Mouse (Mus musculus) heart, embryonic 16.5 days (tissue): ENCODE measurements at regions not wholly inside any gene's neighbourhood (a gene's known extent, or its start where the extent isn't known, plus 50 kb on each side); places are given as distances from the start of the nearest gene placed in this dataset.

Source experiments
- ATAC-seq: fragments of 200-750 bp; cut with Nextera tagmentation; replicated peaks from 2 replicates; pipeline ENCODE4 v1.8.0; 2017; ENCODE audit warnings: moderate number of reproducible peaks; ENCODE audit not compliant: insufficient read depth, low FRiP score; ENCODE audit errors: extremely low read depth
- H3K27ac ChIP-seq: fragments of 300-500 bp; sonication (generic); 2 replicates; pipeline ENCODE4 v1.5.1; 2014; ENCODE audit warnings: mild to moderate bottlenecking, low read length, control low read depth, moderate library complexity
- H3K27me3 ChIP-seq: fragments of 300-500 bp; sonication (generic); 2 replicates; pipeline ENCODE4 v1.6.1; 2014; ENCODE audit warnings: low read length, mixed read lengths; ENCODE audit not compliant: control insufficient read depth, insufficient read depth
- H3K36me3 ChIP-seq: fragments of 300-500 bp; sonication (generic); 2 replicates; pipeline ENCODE4 v1.6.1; 2014; ENCODE audit not compliant: control insufficient read depth, insufficient read depth
- H3K4me1 ChIP-seq: fragments of 300-500 bp; sonication (generic); 2 replicates; pipeline ENCODE4 v1.6.1; 2014; ENCODE audit warnings: low read length, mixed read lengths; ENCODE audit not compliant: control insufficient read depth, insufficient read depth
- H3K4me2 ChIP-seq: fragments of 300-500 bp; sonication (generic); 2 replicates; pipeline ENCODE4 v1.6.1; 2014; ENCODE audit warnings: low read depth, mild to moderate bottlenecking, control low read depth, low read length
- H3K4me3 ChIP-seq: fragments of 300-500 bp; sonication (generic); 2 replicates; pipeline ENCODE4 v1.5.1; 2014; ENCODE audit warnings: mild to moderate bottlenecking, control low read depth, low read length
- H3K9ac ChIP-seq: fragments of 300-500 bp; sonication (generic); 2 replicates; pipeline ENCODE4 v1.6.1; 2014; ENCODE audit warnings: low read length, control low read depth
- H3K9me3 ChIP-seq: fragments of 300-500 bp; sonication (generic); replicated peaks from 2 replicates; pipeline ENCODE4 v1.6.1; 2016; ENCODE audit warnings: low read length; ENCODE audit not compliant: control insufficient read depth
- WGBS: fragments of 180-500 bp; shearing (Covaris S2); extraction: QIAGEN DNeasy Blood & Tissue Kit; methylation state at CpG from one replicate; pipeline ENCODE4 v1.1.7; 2014; 5-methylcytosine and 5-hydroxymethylcytosine counted together

DNA sequence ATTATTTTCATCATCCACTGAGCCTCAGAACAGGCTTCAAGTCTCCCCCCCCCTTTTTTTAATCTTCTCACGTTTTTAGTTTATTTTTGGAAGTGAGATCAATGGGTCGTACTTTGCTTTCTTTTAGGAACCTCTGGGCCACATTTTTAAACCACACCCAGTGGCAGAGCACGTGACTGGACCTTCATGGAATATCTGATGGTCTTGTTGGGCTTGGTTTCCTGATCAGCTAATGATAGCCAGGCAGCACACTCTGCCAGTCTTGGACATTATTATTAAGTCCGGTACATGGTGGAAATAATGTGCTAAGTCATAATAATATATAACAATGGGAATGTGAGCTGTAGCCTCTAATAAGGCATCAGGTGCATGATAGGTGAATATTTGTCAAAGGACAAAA is 138.0 kb upstream of the Klf4 start:
- H3K36me3 ChIP-seq, result no peaks in the 10 kb centered on the region
- no peak overlapping the region for H3K4me2 ChIP-seq
- ATAC-seq, result no peak
- WGBS, result 64% methylated on average over 4 of the region's 4 CpGs
- no peak overlapping the region for H3K27ac ChIP-seq
- no peak overlapping the region for H3K4me3 ChIP-seq
- H3K27me3 ChIP-seq, result no peaks in the 10 kb centered on the region; the same call in 1 of the 2 replicates
- H3K9me3 ChIP-seq, result no peaks in the 10 kb centered on the region
- H3K9ac ChIP-seq, result no peak overlapping the region
- H3K4me1 ChIP-seq, result no peaks in the 10 kb centered on the region

DNA sequence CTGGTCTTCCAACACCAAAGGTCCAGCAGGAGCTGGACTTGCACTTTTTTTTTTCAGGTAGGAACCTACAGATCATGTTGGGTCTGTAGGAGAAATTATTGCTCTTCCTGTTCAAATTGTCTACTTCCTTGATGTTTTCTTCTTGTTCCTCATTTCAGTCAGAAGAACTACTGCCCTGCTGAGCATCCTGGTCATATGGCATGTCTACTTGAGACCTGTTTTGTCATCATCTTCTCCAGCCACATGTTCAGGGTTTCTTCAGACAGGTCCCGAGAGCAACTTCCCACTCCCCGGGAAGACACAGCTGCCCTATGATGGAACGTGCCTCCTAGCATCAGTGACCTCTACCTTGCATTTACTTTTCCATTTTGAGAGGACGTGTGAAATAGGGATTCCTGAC is 132.6 kb upstream of the Klf4 start:
- Histone ChIP-seq H3K9me3 (no peaks in the 10 kb centered on the region), H3K4me3 (no peak overlapping the region), H3K9ac (no peak overlapping the region), H3K4me2 (no peak overlapping the region), H3K27me3 (no peaks in the 10 kb centered on the region), H3K4me1 (no peaks in the 10 kb centered on the region), H3K27ac (no peak overlapping the region), H3K36me3 (no peaks in the 10 kb centered on the region)
- no peak for ATAC-seq
- WGBS, result 80% methylated on average over 4 of the region's 4 CpGs

DNA sequence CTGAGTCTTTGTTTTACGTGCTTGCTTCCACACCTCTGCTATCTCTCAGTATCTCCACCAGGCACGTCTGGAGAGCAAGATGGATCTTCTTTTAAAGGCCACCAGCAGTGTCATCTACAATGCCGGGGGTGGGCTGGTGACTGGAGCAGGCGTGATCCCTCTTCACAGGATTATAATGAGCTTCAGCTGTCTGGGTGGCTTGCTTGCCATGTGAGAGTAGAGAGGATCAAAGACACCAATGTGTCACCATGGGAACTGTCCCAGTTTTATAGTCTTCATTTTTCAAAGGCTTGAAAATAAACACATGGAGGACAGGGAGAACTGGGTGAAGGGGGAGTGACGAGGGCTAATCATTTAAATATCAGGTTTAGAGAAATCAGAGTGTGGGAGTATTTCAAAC is 131.6 kb upstream of the Klf4 start:
- H3K4me3 ChIP-seq, result no peak overlapping the region
- no peaks in the 10 kb centered on the region for H3K27me3 ChIP-seq
- 45% methylated on average over 5 of the region's 5 CpGs for WGBS
- H3K4me2 ChIP-seq, result no peak overlapping the region
- H3K4me1 ChIP-seq, result no peaks in the 10 kb centered on the region
- ATAC-seq, result no peak
- no peak overlapping the region for H3K27ac ChIP-seq
- H3K36me3 ChIP-seq, result no peaks in the 10 kb centered on the region
- no peak overlapping the region for H3K9ac ChIP-seq
- H3K9me3 ChIP-seq, result no peaks in the 10 kb centered on the region

DNA sequence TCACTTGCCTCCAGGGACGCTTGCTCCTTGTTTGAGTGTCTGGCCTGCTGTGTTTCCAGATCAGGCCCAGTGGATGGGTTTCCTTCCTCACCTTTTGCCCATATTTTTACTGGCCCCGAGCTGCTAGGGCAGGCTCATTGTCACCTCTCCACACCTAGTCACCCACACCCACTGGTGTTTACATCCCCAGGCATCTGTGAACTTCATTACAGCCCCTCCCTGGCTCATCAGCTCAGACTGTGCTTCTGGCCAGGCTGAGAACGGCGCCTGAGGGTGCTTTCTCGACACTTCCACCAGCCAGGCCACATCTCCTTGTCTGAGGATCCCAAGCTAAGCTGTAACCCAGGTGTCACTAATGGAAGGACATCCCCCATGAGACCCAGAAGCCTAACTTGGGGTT is 129.8 kb upstream of the Klf4 start:
- Histone ChIP-seq H3K9me3 (no peaks in the 10 kb centered on the region), H3K27ac (no peak overlapping the region), H3K27me3 (no peaks in the 10 kb centered on the region), H3K9ac (no peak overlapping the region), H3K36me3 (no peaks in the 10 kb centered on the region), H3K4me2 (no peak overlapping the region), H3K4me3 (no peak overlapping the region), H3K4me1 (no peaks in the 10 kb centered on the region)
- 63% methylated on average over 5 of the region's 5 CpGs for WGBS
- ATAC-seq, result no peak

DNA sequence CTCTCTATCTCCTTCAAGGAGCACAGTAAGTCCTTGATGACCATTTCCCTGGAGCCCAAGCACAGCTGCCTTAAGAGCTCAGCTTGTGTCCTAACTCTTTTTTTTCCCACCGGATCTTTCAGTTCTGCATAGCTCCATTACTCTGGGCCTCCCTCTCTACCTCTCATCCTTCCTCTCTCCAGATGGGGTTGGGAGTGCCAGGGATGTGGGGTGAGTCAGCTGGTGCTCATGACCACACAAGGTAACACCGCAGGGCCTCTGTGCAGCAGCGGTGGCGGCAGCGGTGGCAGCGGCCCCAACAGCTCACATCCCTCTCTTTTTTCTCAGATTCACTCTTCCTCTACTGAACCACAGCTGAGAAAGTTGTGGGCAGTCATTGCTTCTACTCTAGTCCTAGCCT is 126.6 kb upstream of the Klf4 start:
- Histone ChIP-seq H3K27me3 (0 out of 2 replicates have a peak, but pooled peaks cover 2% of the 10 kb centered on the region), H3K4me1 (no peaks in the 10 kb centered on the region), H3K27ac (no peak overlapping the region), H3K36me3 (no peaks in the 10 kb centered on the region), H3K9me3 (no peaks in the 10 kb centered on the region), H3K9ac (no peak overlapping the region), H3K4me3 (no peak overlapping the region), H3K4me2 (no peak overlapping the region)
- 85% methylated on average over 6 of the region's 6 CpGs for WGBS
- no peak for ATAC-seq

DNA sequence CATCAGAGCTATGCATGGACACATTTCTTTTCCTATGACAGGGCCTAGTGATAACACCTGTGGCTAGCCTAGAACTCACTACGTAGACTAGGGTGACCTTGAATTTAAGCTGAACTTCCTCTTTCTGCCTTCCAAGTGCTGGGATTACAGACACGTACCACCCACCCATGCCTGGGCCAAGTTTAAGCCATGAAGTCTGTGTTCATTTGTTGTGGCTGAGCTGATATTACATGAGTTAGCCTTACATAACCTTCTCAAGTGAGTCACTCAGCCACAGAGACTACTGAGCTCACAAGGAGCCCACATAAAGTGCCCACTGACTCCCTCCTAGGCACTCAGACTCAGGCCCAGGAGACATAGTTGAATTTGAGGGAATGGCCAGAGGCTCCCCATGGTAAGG is 123.1 kb upstream of the Klf4 start:
- ATAC-seq, result no peak
- Histone ChIP-seq H3K4me1 (peaks cover 9% of the 10 kb centered on the region), H3K4me2 (no peak overlapping the region), H3K4me3 (no peak overlapping the region), H3K36me3 (no peaks in the 10 kb centered on the region), H3K27ac (no peak overlapping the region), H3K27me3 (0 out of 2 replicates have a peak, but pooled peaks cover 5% of the 10 kb centered on the region), H3K9me3 (no peaks in the 10 kb centered on the region), H3K9ac (no peak overlapping the region)
- WGBS, result 70% methylated on average over 2 of the region's 2 CpGs

DNA sequence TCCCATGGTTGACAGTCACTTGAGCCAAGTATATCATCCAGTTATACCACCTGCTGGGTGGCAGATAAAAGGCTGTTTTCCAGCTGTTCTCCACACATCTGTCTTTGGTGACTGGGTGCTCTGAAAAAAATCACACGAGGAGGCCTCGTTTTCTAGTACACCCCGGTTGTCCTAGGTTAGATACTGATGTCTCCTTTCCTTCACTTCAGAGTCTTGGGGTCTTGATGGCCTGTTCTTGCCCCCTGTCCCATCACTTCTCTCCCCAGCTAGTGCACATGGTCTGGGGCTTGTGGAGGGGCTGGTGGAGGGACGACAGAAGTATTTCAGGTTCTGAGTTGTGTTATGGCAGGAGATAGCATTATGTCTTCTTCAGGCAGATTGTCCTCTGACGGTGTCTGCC is 120.4 kb upstream of the Klf4 start:
- Histone ChIP-seq H3K4me1 (peaks cover 13% of the 10 kb centered on the region), H3K4me2 (no peak overlapping the region), H3K9ac (no peak overlapping the region), H3K27ac (peak overlapping the region; percentile 98), H3K36me3 (no peaks in the 10 kb centered on the region), H3K4me3 (no peak overlapping the region), H3K9me3 (no peaks in the 10 kb centered on the region), H3K27me3 (0 out of 2 replicates have a peak, but pooled peaks cover 5% of the 10 kb centered on the region)
- 75% methylated on average over 5 of the region's 5 CpGs for WGBS
- no peak for ATAC-seq

DNA sequence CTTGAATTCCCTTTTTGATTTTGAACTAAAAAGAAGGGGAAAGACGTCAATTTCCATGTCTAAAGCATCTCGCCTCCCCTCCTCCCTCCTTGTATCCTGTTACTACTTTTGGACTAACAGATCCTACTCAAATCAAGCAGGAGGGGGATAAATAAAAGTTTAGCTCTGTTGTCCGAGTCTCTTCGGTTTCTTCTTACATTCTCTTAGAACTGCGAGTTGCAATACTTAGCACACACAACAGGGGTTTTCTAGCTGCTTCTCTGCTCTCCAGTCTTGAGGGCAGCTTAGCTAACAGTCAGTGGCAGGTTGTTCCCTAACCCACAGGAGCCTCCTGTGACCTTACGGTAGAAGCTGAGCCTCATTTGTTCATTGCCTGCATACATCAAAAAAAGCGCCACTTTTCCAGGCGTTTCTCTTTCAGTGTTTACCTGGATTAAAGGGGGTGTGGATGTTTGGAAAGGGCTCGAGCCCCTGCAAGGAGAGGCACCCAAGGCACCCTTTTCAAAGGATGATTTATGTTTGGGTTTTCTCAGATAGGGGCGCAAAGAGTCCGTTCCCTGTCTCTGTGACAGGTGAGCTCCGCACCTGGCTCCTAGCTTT is 119.6 kb upstream of the Klf4 start:
- H3K27me3 ChIP-seq, result 0 out of 2 replicates have a peak, but pooled peaks cover 5% of the 10 kb centered on the region
- H3K36me3 ChIP-seq, result no peaks in the 10 kb centered on the region
- peak overlapping the region; percentile 75 for H3K4me3 ChIP-seq
- H3K4me2 ChIP-seq, result peak overlapping the region; percentile 60
- H3K27ac ChIP-seq, result peak overlapping the region; percentile 98
- 17% methylated on average over 12 of the region's 12 CpGs for WGBS
- H3K4me1 ChIP-seq, result peaks cover 13% of the 10 kb centered on the region
- no peaks in the 10 kb centered on the region for H3K9me3 ChIP-seq
- ATAC-seq, result no peak
- peak overlapping the region; percentile 88 for H3K9ac ChIP-seq

DNA sequence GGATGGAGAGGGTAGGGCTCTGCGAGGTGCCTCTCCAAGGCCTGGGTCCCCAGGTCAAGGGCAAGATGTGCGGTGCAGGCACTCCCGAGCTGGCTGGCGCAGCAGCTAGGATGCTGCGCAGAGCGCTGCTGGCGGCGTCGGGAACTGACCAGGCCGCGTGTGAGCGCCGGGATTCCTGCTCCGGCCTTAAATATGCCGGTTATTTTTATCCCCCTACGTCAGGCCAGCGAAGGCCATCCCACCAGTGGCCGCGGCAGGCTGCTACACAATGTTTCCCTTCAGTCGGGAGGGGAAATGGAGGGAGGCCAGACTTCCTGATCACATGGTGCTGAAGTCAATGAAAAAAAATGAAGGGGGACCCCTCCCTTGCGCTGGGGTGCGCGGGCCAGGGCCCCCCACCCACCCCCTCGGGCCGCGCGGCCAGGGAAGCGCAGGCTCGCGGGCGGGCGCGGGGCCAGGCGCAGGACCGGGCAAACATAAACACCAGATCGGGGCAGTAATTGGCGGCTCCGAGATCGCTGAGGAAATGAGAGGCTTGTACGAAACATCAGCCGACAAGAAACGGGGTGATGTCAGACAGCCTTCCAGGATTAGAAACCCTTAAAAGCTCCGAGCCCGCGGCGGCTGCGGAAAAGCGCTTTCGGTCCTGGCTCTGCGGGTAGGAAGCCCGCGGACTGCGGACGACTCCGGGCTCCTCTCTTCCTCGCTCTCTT is 118.9 kb upstream of the Klf4 start:
- WGBS, result under 1% methylated on average over 55 of the region's 56 CpGs
- H3K27ac ChIP-seq, result peak overlapping the region; percentile 98
- ATAC-seq, result peak; percentile 93
- H3K27me3 ChIP-seq, result 0 out of 2 replicates have a peak, but pooled peaks cover 5% of the 10 kb centered on the region
- no peaks in the 10 kb centered on the region for H3K36me3 ChIP-seq
- peaks cover 13% of the 10 kb centered on the region for H3K4me1 ChIP-seq
- H3K4me3 ChIP-seq, result peak overlapping the region; percentile 75
- peak overlapping the region; percentile 88 for H3K9ac ChIP-seq
- H3K4me2 ChIP-seq, result peak overlapping the region; percentile 60
- H3K9me3 ChIP-seq, result no peaks in the 10 kb centered on the region
